Mouse (Mus musculus) MEL (cell line): ENCODE results near the gene Six2. TPM values are rescaled to one million over a fixed set of nuclear protein-coding genes. Genes with fewer than 3 reads are reported as not detected.

Experiments used
- DNase-seq: peaks from one replicate; pipeline ENCODE4 v3.0.0; 2011; ENCODE audit warnings: low read depth, low spot score
- H3K27ac ChIP-seq: 2 replicates; pipeline ENCODE4 v1.5.1; 2012; ENCODE audit warnings: low read depth, mild to moderate bottlenecking, control low read depth, low read length, moderate library complexity; ENCODE audit not compliant: control insufficient read depth
- H3K27me3 ChIP-seq, 2 experiments: fragments of 150-350 bp in 1 of 2; sonication (generic) in 1 of 2; 2 replicates each; pipeline ENCODE4 v1.6.1; 2012; ENCODE audit warnings: low read length in 2 of 2, mild to moderate bottlenecking in 2 of 2, improper control_type of control experiment in 1 of 2, moderate library complexity in 1 of 2; ENCODE audit not compliant: insufficient read depth in 2 of 2, control insufficient read depth in 1 of 2
- H3K36me3 ChIP-seq, 2 experiments: 2 replicates each; pipeline ENCODE4 v1.6.1; 2012 to 2014; ENCODE audit warnings: low read length in 2 of 2, improper control_type of control experiment in 1 of 2, inconsistent platforms in 1 of 2, mild to moderate bottlenecking in 1 of 2; ENCODE audit not compliant: insufficient read depth in 2 of 2, control insufficient read depth in 1 of 2
- H3K4me1 ChIP-seq, 2 experiments: fragments of 150-350 bp in 1 of 2; sonication (generic) in 1 of 2; 2 replicates each; pipeline ENCODE4 v1.6.1; 2012; ENCODE audit warnings: low read length in 2 of 2, improper control_type of control experiment in 1 of 2, mild to moderate bottlenecking in 1 of 2; ENCODE audit not compliant: insufficient read depth in 2 of 2, control insufficient read depth in 1 of 2
- H3K4me3 ChIP-seq, 2 experiments: fragments of 150-350 bp in 1 of 2; sonication (generic) in 1 of 2; 2 replicates each; pipeline ENCODE4 v1.5.1; 2012; ENCODE audit warnings: low read depth in 2 of 2, low read length in 2 of 2, mild to moderate bottlenecking in 2 of 2, moderate library complexity in 2 of 2, control low read depth in 1 of 2, improper control_type of control experiment in 1 of 2; ENCODE audit not compliant: control insufficient read depth in 1 of 2, insufficient read depth in 1 of 2
- H3K79me2 ChIP-seq: 2 replicates; pipeline ENCODE4 v1.6.1; 2012; ENCODE audit warnings: mild to moderate bottlenecking, low read length, moderate library complexity; ENCODE audit not compliant: control insufficient read depth, poor library complexity, insufficient read depth
- H3K9ac ChIP-seq: 2 replicates; pipeline ENCODE4 v1.6.1; 2012; ENCODE audit warnings: low read depth, mild to moderate bottlenecking, control low read depth, low read length, moderate library complexity; ENCODE audit not compliant: control insufficient read depth, poor library complexity, severe bottlenecking
- H3K9me3 ChIP-seq: fragments of 150-350 bp; sonication (generic); replicated peaks from 2 replicates; pipeline ENCODE4 v1.6.1; 2012; ENCODE audit warnings: mild to moderate bottlenecking, low read length, improper control_type of control experiment, moderate library complexity; ENCODE audit not compliant: insufficient read depth
- BHLHE40 ChIP-seq: IDR thresholded peaks from 2 replicates; pipeline ENCODE4 v1.6.1; 2012; ENCODE audit warnings: low read depth, mild to moderate bottlenecking, inconsistent platforms, low read length, improper control_type of control experiment, borderline replicate concordance
- CHD1 ChIP-seq: IDR thresholded peaks from 2 replicates; pipeline ENCODE4 v1.6.1; 2012; ENCODE audit warnings: low read depth, mild to moderate bottlenecking, inconsistent platforms, low read length, improper control_type of control experiment
- CTCF ChIP-seq, 3 experiments: IDR thresholded peaks in 2 of 3; conservative IDR thresholded peaks in 1 of 3; 2 replicates each; pipeline ENCODE4 v1.5.1; 2011 to 2012; ENCODE audit warnings: low read length in 3 of 3, low read depth in 2 of 3, mild to moderate bottlenecking in 2 of 3, improper control_type of control experiment in 1 of 3, inconsistent platforms in 1 of 3, mixed read lengths in 1 of 3, moderate library complexity in 1 of 3; ENCODE audit not compliant: control insufficient read depth in 1 of 3, insufficient read depth in 1 of 3, poor library complexity in 1 of 3, severe bottlenecking in 1 of 3
- ELF1 ChIP-seq: IDR thresholded peaks from 2 replicates; pipeline ENCODE4 v1.6.1; 2014; ENCODE audit warnings: low read depth, mild to moderate bottlenecking, inconsistent platforms, low read length, improper control_type of control experiment, moderate library complexity
- EP300 ChIP-seq, 2 experiments: IDR thresholded peaks; 2 replicates each; pipeline ENCODE4 v1.6.1; 2011; ENCODE audit warnings: improper control_type of control experiment in 2 of 2, low read length in 2 of 2, low read depth in 1 of 2, mild to moderate bottlenecking in 1 of 2
- ETS1 ChIP-seq: IDR thresholded peaks from 2 replicates; pipeline ENCODE4 v1.6.1; 2012; ENCODE audit warnings: low read depth, mild to moderate bottlenecking, inconsistent platforms, low read length, improper control_type of control experiment, moderate library complexity
- JUND ChIP-seq: IDR thresholded peaks from 2 replicates; pipeline ENCODE4 v1.6.1; 2011; ENCODE audit warnings: low read depth, mild to moderate bottlenecking, improper control_type of control experiment, low read length
- MAX ChIP-seq: IDR thresholded peaks from 2 replicates; pipeline ENCODE4 v1.6.1; 2011; ENCODE audit warnings: low read length, improper control_type of control experiment
- MEF2A ChIP-seq: IDR thresholded peaks from 2 replicates; pipeline ENCODE4 v1.6.1; 2014; ENCODE audit warnings: low read depth, mild to moderate bottlenecking, inconsistent platforms, low read length, improper control_type of control experiment; ENCODE audit not compliant: poor library complexity, insufficient replicate concordance, severe bottlenecking; ENCODE audit errors: extremely low read depth
- MYB ChIP-seq: IDR thresholded peaks from 2 replicates; pipeline ENCODE4 v1.6.1; 2011; ENCODE audit warnings: mild to moderate bottlenecking, low read depth, low read length, improper control_type of control experiment
- POLR2AphosphoS2 ChIP-seq: IDR thresholded peaks from 2 replicates; pipeline ENCODE4 v1.6.1; 2011; ENCODE audit warnings: low read length, improper control_type of control experiment
- RAD21 ChIP-seq: IDR thresholded peaks from 2 replicates; pipeline ENCODE4 v1.6.1; 2011; ENCODE audit warnings: mild to moderate bottlenecking, low read depth, low read length, improper control_type of control experiment
- SIN3A ChIP-seq: IDR thresholded peaks from 2 replicates; pipeline ENCODE4 v1.6.1; 2012; ENCODE audit warnings: low read length, improper control_type of control experiment, inconsistent platforms
- SMC3 ChIP-seq: IDR thresholded peaks from 2 replicates; pipeline ENCODE4 v1.6.1; 2011; ENCODE audit warnings: low read depth, low read length, improper control_type of control experiment
- TAL1 ChIP-seq: IDR thresholded peaks from 2 replicates; pipeline ENCODE4 v1.6.1; 2012; ENCODE audit warnings: mild to moderate bottlenecking, inconsistent platforms, low read length, moderate library complexity, mixed read lengths
- TBP ChIP-seq: IDR thresholded peaks from 2 replicates; pipeline ENCODE4 v1.8.0; 2011; ENCODE audit warnings: low read depth, low read length, improper control_type of control experiment
- USF1 ChIP-seq: IDR thresholded peaks from 2 replicates; pipeline ENCODE4 v1.6.1; 2014; ENCODE audit warnings: low read depth, mild to moderate bottlenecking, inconsistent platforms, low read length, improper control_type of control experiment, moderate library complexity
- ZC3H11A ChIP-seq: IDR thresholded peaks from 2 replicates; pipeline ENCODE4 v1.6.1; 2012; ENCODE audit warnings: low read depth, mild to moderate bottlenecking, inconsistent platforms, low read length, improper control_type of control experiment
- ZKSCAN1 ChIP-seq: IDR thresholded peaks from 2 replicates; pipeline ENCODE4 v1.6.1; 2012; ENCODE audit warnings: low read depth, mild to moderate bottlenecking, inconsistent platforms, low read length, improper control_type of control experiment, moderate library complexity
- polyA plus RNA-seq, 2 experiments: library from polyadenylated mRNA; stranded (reverse) in 1 of 2; unstranded in 1 of 2; fragments of >175 nt in 1 of 2; fragments of >200 nt in 1 of 2; gene quantifications; 2 replicates each; pipeline versions ENCODE4 v1.2.1 to v1.2.4; 2012; ENCODE audit warnings: low replicate concordance in 2 of 2, low read depth in 1 of 2; ENCODE audit not compliant: insufficient read length in 2 of 2, insufficient read depth in 1 of 2, missing spikeins in 1 of 2
- total RNA-seq: library from RNA; depleted of rRNA; stranded (reverse); fragments of 300-350 nt; gene quantifications from 2 replicates; pipeline ENCODE4 v1.2.3, GENCODE M21; 2012

The Six2 gene
- total and polyA plus RNA-seq, 3 experiments: 6.4 to 81.4 TPM; not detected in 1

GRCm38 (mm10) chr17:85694499-85694898 lies 6.4 kb upstream of the Six2 start:
- H3K36me3 ChIP-seq: peaks cover 0 to 2% of the 10 kb centered on the region in 2 experiments; a peak in 1 of 4 replicates
- H3K79me2 ChIP-seq: no peaks in the 10 kb centered on the region
- H3K4me3 ChIP-seq: no peak overlapping the region
- H3K4me1 ChIP-seq: peaks cover 2 to 10% of the 10 kb centered on the region in 2 experiments
- H3K9ac ChIP-seq: no peak overlapping the region
- DNase-seq: peak; percentile 30
- no peak overlapping the region for H3K27ac ChIP-seq
- TF ChIP-seq RAD21: peak; percentile 47
- TF ChIP-seq CTCF (IDR thresholded peaks at IDR 0.05 in 2 of 3, conservative IDR thresholded peaks at IDR 0.05 in 1 of 3; ENCODE audit: control insufficient read depth in 1 of 3, insufficient read depth in 1 of 3, low read depth in 2 of 3, low read length in 3 of 3, poor library complexity in 1 of 3, severe bottlenecking in 1 of 3): peak; percentile 68 to 75 (median 73)
- TF ChIP-seq ZC3H11A: peak; percentile 15; the same call in 1 of the 2 replicates
- TF ChIP-seq JUND: no peak
- peak; percentile 60 for TF ChIP-seq SMC3
- no peak for TF ChIP-seq POLR2AphosphoS2
- H3K9me3 ChIP-seq: no peaks in the 10 kb centered on the region
- no peaks in the 10 kb centered on the region for H3K27me3 ChIP-seq

GRCm38 (mm10) chr17:85693101-85693500 lies 5.0 kb upstream of the Six2 start:
- no peak overlapping the region for H3K9ac ChIP-seq
- H3K27me3 ChIP-seq: no peaks in the 10 kb centered on the region
- H3K36me3 ChIP-seq: peaks cover 0 to 2% of the 10 kb centered on the region in 2 experiments; a peak in 1 of 4 replicates
- H3K9me3 ChIP-seq: no peaks in the 10 kb centered on the region
- H3K79me2 ChIP-seq: peaks cover 4% of the 10 kb centered on the region; the same call in 1 of the 2 replicates
- peaks cover 2 to 11% of the 10 kb centered on the region in 2 experiments for H3K4me1 ChIP-seq
- TF ChIP-seq ZKSCAN1: no peak
- no peak for TF ChIP-seq ELF1
- TF ChIP-seq MEF2A: no peak
- no peak for TF ChIP-seq USF1
- TF ChIP-seq TBP: no peak
- no peak for TF ChIP-seq ETS1
- no peak for TF ChIP-seq BHLHE40
- no peak for TF ChIP-seq EP300 (IDR thresholded peaks at IDR 0.05; ENCODE audit: low read depth in 1 of 2, low read length in 2 of 2)
- TF ChIP-seq TAL1: no peak
- no peak for TF ChIP-seq MAX
- no peak for TF ChIP-seq MYB
- no peak for TF ChIP-seq SIN3A
- no peak for TF ChIP-seq CHD1
- H3K4me3 ChIP-seq: no peak overlapping the region
- no peak for DNase-seq
- H3K27ac ChIP-seq: no peak overlapping the region
